Mouse (Mus musculus) liver, postnatal 0 days (tissue): Measurements from ENCODE around the gene Fbxw4. TPM values are rescaled to one million over a fixed set of nuclear protein-coding genes. Genes with fewer than 3 reads are reported as not detected.
A peak's percentile ranks its signal among the peaks of the same experiment; 100 is the strongest.

ENCODE experiments used
- ATAC-seq: fragments of 200-750 bp; cut with Nextera tagmentation; 2 replicates; pipeline ENCODE4 v1.8.0; 2017; ENCODE audit warnings: mild to moderate bottlenecking, moderate library complexity
- DNase-seq: peaks from one replicate; pipeline ENCODE4 v3.0.0-alpha.2; 2016
- H3K27ac ChIP-seq: fragments of 300-500 bp; sonication (generic); 2 replicates; pipeline ENCODE4 v1.5.1; 2014; ENCODE audit warnings: antibody characterized with exemption, moderate library complexity, mild to moderate bottlenecking, low read depth
- H3K27me3 ChIP-seq: fragments of 300-500 bp; sonication (generic); 2 replicates; pipeline ENCODE4 v1.6.1; 2014; ENCODE audit warnings: low read length, control low read depth, mixed read lengths; ENCODE audit not compliant: insufficient read depth
- H3K36me3 ChIP-seq: fragments of 300-500 bp; sonication (generic); replicated peaks from 2 replicates; pipeline ENCODE4 v1.6.1; 2014; ENCODE audit warnings: mild to moderate bottlenecking, control low read depth, low read length, moderate library complexity, mixed read lengths; ENCODE audit not compliant: insufficient read depth
- H3K4me1 ChIP-seq: fragments of 300-500 bp; sonication (generic); 2 replicates; pipeline ENCODE4 v1.6.1; 2014; ENCODE audit warnings: antibody characterized with exemption, mild to moderate bottlenecking, control low read depth; ENCODE audit not compliant: insufficient read depth
- H3K4me2 ChIP-seq: fragments of 300-500 bp; sonication (generic); 2 replicates; pipeline ENCODE4 v1.6.1; 2014; ENCODE audit warnings: low read depth, mild to moderate bottlenecking, low read length, moderate library complexity, mixed read lengths
- H3K4me3 ChIP-seq: fragments of 300-500 bp; sonication (generic); 2 replicates; pipeline ENCODE4 v1.5.1; 2014; ENCODE audit warnings: low read depth, low read length
- H3K9ac ChIP-seq: fragments of 300-500 bp; sonication (generic); replicated peaks from 2 replicates; pipeline ENCODE4 v1.6.1; 2014; ENCODE audit warnings: mild to moderate bottlenecking, moderate library complexity
- H3K9me3 ChIP-seq: fragments of 300-500 bp; sonication (generic); 2 replicates; pipeline ENCODE4 v1.6.1; 2016; ENCODE audit warnings: mild to moderate bottlenecking, control low read depth, low read length, mixed read lengths
- CTCF ChIP-seq: sonication (generic); IDR thresholded peaks from 2 replicates; pipeline ENCODE4 v1.5.1; 2016; ENCODE audit warnings: antibody characterized with exemption, low read depth
- EP300 ChIP-seq: IDR thresholded peaks from 2 replicates; pipeline ENCODE4 v1.6.1; 2016; ENCODE audit warnings: antibody characterized with exemption, low read depth, mild to moderate bottlenecking
- WGBS: fragments of 180-500 bp; shearing (Covaris S2); extraction: QIAGEN DNeasy Blood & Tissue Kit; methylation state at CpG from one replicate; pipeline ENCODE4 v1.1.7; 2014; ENCODE audit not compliant: insufficient replicate concordance; 5-methylcytosine and 5-hydroxymethylcytosine counted together
- polyA plus RNA-seq: library from polyadenylated mRNA; unstranded; fragments of >200 nt; fragmentation: Nextera tagmentation; extraction: Ambion mirVana; gene quantifications from 2 replicates; pipeline ENCODE4 v1.2.1, GENCODE M21; 2015

Fbxw4 gene
- polyA plus RNA-seq, 1 experiment from 2014 or later: 2.2 TPM

- Histone ChIP-seq H3K9ac (no peak overlapping the region), H3K27ac (no peak overlapping the region), H3K4me3 (no peak overlapping the region), H3K9me3 (no peaks in the 10 kb centered on the region), H3K4me2 (no peak overlapping the region), H3K4me1 (no peaks in the 10 kb centered on the region), H3K27me3 (no peaks in the 10 kb centered on the region), H3K36me3 (no peaks in the 10 kb centered on the region)
- TF ChIP-seq CTCF: no peak
- no peak for TF ChIP-seq EP300
- 86% methylated on average over 8 of the region's 8 CpGs for WGBS
- ATAC-seq: no peak
- no peak for DNase-seq
Measured at GRCm38 (mm10) chr19:45614375-45614774, 45.7 kb downstream of the Fbxw4 start.

- ATAC-seq (no peak), DNase-seq (no peak)
- Histone ChIP-seq H3K4me1 (no peaks in the 10 kb centered on the region), H3K9ac (no peak overlapping the region), H3K27me3 (no peaks in the 10 kb centered on the region), H3K27ac (no peak overlapping the region), H3K4me3 (no peak overlapping the region), H3K4me2 (no peak overlapping the region), H3K9me3 (no peaks in the 10 kb centered on the region), H3K36me3 (no peaks in the 10 kb centered on the region)
- WGBS: 81% methylated on average over 5 of the region's 5 CpGs
- TF ChIP-seq CTCF (no peak), EP300 (no peak)
Measured at GRCm38 (mm10) chr19:45610823-45611222, 49.3 kb downstream of the Fbxw4 start.

- WGBS: 87% methylated on average over 13 of the region's 13 CpGs
Measured at GRCm38 (mm10) chr19:45608648-45609339, 51.3 kb downstream of the Fbxw4 start.

GRCm38 (mm10) chr19:45607479-45607878 is 52.6 kb downstream of the Fbxw4 start:
- Histone ChIP-seq H3K4me2 (no peak overlapping the region), H3K27ac (no peak overlapping the region), H3K36me3 (no peaks in the 10 kb centered on the region), H3K27me3 (no peaks in the 10 kb centered on the region), H3K9me3 (no peaks in the 10 kb centered on the region), H3K4me1 (no peaks in the 10 kb centered on the region), H3K4me3 (no peak overlapping the region), H3K9ac (no peak overlapping the region)
- no peak for DNase-seq
- WGBS: 78% methylated on average over 7 of the region's 7 CpGs
- ATAC-seq: no peak
- TF ChIP-seq EP300: no peak
- TF ChIP-seq CTCF: no peak

More at GRCm38 (mm10) chr19:45608648-45609339, 51.3 kb downstream of the Fbxw4 start:
- no peak overlapping the region for H3K9ac ChIP-seq
- H3K27me3 ChIP-seq: no peaks in the 10 kb centered on the region
- no peaks in the 10 kb centered on the region for H3K4me1 ChIP-seq
- H3K4me3 ChIP-seq: no peak overlapping the region
- H3K36me3 ChIP-seq: no peaks in the 10 kb centered on the region
- no peak overlapping the region for H3K4me2 ChIP-seq
- no peak for DNase-seq
- H3K9me3 ChIP-seq: no peaks in the 10 kb centered on the region
- no peak for ATAC-seq
- H3K27ac ChIP-seq: no peak overlapping the region
- no peak for TF ChIP-seq EP300
- TF ChIP-seq CTCF: no peak

- no peak for DNase-seq
- Histone ChIP-seq H3K27ac (no peak overlapping the region), H3K36me3 (no peaks in the 10 kb centered on the region), H3K4me3 (no peak overlapping the region), H3K9me3 (no peaks in the 10 kb centered on the region), H3K27me3 (no peaks in the 10 kb centered on the region), H3K9ac (no peak overlapping the region), H3K4me2 (no peak overlapping the region), H3K4me1 (no peaks in the 10 kb centered on the region)
- 91% methylated on average over 4 of the region's 4 CpGs for WGBS
- TF ChIP-seq EP300: no peak
- no peak for TF ChIP-seq CTCF
- ATAC-seq: no peak
Measured at GRCm38 (mm10) chr19:45606701-45607100, 53.4 kb downstream of the Fbxw4 start.

- TF ChIP-seq EP300: peak; percentile 75; the same call in 1 of the 2 replicates
- TF ChIP-seq CTCF: no peak
- Histone ChIP-seq H3K9me3 (no peaks in the 10 kb centered on the region), H3K4me1 (no peaks in the 10 kb centered on the region), H3K9ac (no peak overlapping the region), H3K27me3 (no peaks in the 10 kb centered on the region), H3K27ac (no peak overlapping the region), H3K4me3 (no peak overlapping the region), H3K36me3 (no peaks in the 10 kb centered on the region), H3K4me2 (no peak overlapping the region)
- WGBS: 44% methylated on average over 5 of the region's 5 CpGs
- no peak for DNase-seq
- peak; percentile 82 for ATAC-seq
Measured at GRCm38 (mm10) chr19:45602606-45603005, 57.5 kb downstream of the Fbxw4 start.
